Mouse (Mus musculus): ENCODE results near the gene Pla2g2e.

DNA sequence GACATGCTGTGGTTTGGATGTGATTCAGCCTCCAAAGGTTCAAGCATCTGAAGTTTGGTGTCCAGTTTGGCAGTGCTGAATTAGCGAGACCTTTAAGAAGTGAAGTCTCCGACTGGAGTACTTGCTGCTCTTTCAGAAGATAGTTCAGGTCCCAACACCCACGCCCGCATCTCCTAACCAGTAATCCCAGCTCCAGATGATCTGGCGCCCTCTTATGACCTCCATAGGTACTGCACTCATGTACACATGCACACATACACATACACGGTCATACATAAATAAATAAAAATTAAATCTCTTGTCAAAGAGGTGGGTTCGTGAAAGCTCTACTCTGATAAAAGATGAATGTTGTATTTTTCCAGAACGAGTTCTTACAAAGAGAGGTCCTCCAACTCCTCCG is 39.5 kb downstream of the Pla2g2e start:
- TF ChIP-seq ZC3H11A (IDR thresholded peaks at IDR 0.05; ENCODE audit: borderline replicate concordance, low read depth, low read length) (no peak), ZNF384 (IDR thresholded peaks at IDR 0.05; ENCODE audit: low read depth, low read length) (no peak), MAFK (IDR thresholded peaks at IDR 0.05; ENCODE audit: insufficient read depth, low read depth, low read length) (no peak), HCFC1 (IDR thresholded peaks at IDR 0.05; ENCODE audit: borderline replicate concordance, insufficient read depth, low read length) (no peak), CHD2 (IDR thresholded peaks at IDR 0.05; ENCODE audit: low read depth, low read length) (no peak)

Data from ES-E14 (cell line).